Mouse (Mus musculus): ENCODE data around the gene Ugt1a6a. TPM values are rescaled to one million over a fixed set of nuclear protein-coding genes. Genes with fewer than 3 reads are reported as not detected.
A peak's percentile ranks its signal among the peaks of the same experiment; 100 is the strongest.

The Ugt1a6a gene
- total RNA-seq, 2 experiments from 2014 or later: 0.59 to 1.3 TPM

GRCm38 (mm10) chr1:88211812-88212211 is 77.2 kb downstream of the Ugt1a6a start, which contains the start of gene Ugt1a1:
Gene Ugt1a1 (plus strand): TSS chr1:88211959.
- no peak within 1 kb of the TSS for H3K4me3 ChIP-seq
- DNase-seq (ENCODE audit: low spot score in 2 of 2): no peak
- no peak within 1 kb of the TSS for H3K27ac ChIP-seq
- TF ChIP-seq CTCF (conservative IDR thresholded peaks at IDR 0.05): no peak

DNA sequence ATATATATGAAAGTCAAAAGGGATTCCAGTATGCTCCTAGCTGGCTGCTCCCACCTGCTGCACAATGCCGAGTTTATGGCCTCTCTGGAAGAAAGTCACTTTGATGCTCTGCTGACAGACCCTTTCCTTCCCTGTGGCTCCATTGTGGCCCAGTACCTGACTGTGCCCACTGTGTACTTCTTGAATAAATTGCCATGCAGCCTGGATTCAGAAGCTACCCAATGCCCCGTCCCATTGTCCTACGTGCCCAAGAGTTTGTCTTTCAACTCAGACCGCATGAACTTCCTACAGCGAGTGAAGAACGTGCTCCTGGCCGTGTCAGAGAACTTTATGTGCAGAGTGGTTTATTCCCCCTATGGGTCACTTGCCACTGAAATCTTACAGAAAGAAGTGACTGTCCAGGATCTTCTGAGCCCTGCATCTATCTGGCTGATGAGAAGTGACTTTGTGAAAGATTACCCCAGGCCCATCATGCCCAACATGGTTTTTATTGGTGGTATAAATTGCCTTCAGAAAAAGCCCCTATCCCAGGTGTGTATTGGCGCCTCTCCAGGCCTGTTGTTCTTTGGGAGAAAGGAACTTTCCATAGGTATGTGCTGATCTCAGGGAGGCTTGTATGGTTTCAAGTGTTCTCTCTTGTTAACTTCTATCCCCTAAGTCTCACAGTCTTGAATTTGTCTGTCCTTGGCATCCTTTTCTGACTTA is 77.9 kb downstream of the Ugt1a6a start:
- DNase-seq (ENCODE audit: low spot score in 2 of 2): no peak
- H3K27ac ChIP-seq: no peak overlapping the region
- no peak for TF ChIP-seq CTCF (conservative IDR thresholded peaks at IDR 0.05)
- H3K4me3 ChIP-seq: no peak overlapping the region

DNA sequence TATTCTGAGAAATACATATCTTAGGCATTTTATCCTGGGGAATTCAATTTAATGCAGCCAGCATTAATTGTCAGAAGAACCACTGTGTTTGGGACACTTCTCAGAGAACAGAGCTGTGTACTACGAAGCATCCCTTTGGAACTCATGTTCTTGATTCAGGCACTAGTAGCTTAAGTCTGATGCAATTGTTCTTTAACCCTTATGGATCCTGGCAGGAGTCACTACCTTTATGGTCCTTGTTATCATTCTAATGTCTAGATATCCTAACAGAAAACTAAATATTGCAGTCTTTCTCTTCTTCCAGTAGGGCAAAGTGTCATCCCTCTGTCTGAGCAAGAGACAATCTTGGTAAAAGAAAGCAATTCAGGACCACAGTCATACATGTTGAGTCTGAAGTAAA is 78.5 kb downstream of the Ugt1a6a start:
- Histone ChIP-seq H3K27ac (no peak overlapping the region), H3K4me3 (no peak overlapping the region)
- DNase-seq (ENCODE audit: low spot score in 2 of 2): no peak
- no peak for TF ChIP-seq CTCF (conservative IDR thresholded peaks at IDR 0.05)

DNA sequence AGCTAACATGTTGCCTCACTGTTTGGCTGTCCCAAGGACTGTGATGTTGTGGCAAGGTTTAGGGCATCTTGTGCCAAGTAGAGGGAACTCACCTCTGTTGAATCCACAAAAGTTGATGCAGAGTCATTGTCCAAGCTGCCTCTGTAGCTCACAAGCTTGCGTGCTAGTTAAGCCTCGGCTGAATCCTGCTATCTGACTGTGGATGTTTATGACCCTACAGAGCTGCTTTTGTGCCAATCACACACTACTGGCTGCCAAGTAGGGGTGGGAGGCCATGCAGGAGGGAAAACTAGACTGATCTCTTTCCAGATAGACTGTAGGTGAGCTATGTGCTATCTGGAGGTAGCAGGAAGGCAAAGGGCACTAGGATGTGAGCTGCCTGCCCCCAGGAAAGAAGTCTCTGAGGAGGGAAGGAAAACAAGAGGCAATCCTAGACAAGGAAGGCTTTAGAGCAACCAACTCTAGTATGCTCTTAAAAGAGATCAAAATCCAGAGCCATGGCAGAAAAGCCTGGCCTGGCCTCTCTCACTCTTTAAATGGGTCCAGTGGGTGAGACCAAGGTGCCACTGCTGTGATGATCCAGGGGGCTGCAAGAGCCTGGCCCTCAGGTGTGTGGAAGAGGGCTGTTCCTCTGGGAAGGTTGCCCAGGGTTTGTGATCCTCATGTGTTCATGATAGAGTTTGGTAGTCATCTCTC is 79.3 kb downstream of the Ugt1a6a start:
- Histone ChIP-seq H3K4me3 (no peak overlapping the region), H3K27ac (no peak overlapping the region)
- no peak for DNase-seq (ENCODE audit: low spot score in 2 of 2)
- no peak for TF ChIP-seq CTCF (conservative IDR thresholded peaks at IDR 0.05)

- DNase-seq (ENCODE audit: low spot score in 2 of 2): no peak
- TF ChIP-seq CTCF (conservative IDR thresholded peaks at IDR 0.05): no peak
- Histone ChIP-seq H3K27ac (no peak overlapping the region), H3K4me3 (no peak overlapping the region)
Measured at GRCm38 (mm10) chr1:88214462-88214952, 79.9 kb downstream of the Ugt1a6a start.

GRCm38 (mm10) chr1:88215466-88216380 is 81.1 kb downstream of the Ugt1a6a start:
- TF ChIP-seq CTCF (conservative IDR thresholded peaks at IDR 0.05): no peak
- Histone ChIP-seq H3K4me3 (no peak overlapping the region), H3K27ac (no peak overlapping the region)
- DNase-seq (ENCODE audit: low spot score in 2 of 2): no peak

GRCm38 (mm10) chr1:88216551-88216950 is 81.9 kb downstream of the Ugt1a6a start:
- DNase-seq (ENCODE audit: low spot score in 2 of 2): no peak
- TF ChIP-seq CTCF (conservative IDR thresholded peaks at IDR 0.05): no peak
- Histone ChIP-seq H3K27ac (no peak overlapping the region), H3K4me3 (no peak overlapping the region)

GRCm38 (mm10) chr1:88217144-88217543 is 82.5 kb downstream of the Ugt1a6a start:
- H3K4me3 ChIP-seq: no peak overlapping the region
- peak; percentile 50 for TF ChIP-seq CTCF (conservative IDR thresholded peaks at IDR 0.05)
- no peak for DNase-seq (ENCODE audit: low spot score in 2 of 2)
- H3K27ac ChIP-seq: no peak overlapping the region

DNA sequence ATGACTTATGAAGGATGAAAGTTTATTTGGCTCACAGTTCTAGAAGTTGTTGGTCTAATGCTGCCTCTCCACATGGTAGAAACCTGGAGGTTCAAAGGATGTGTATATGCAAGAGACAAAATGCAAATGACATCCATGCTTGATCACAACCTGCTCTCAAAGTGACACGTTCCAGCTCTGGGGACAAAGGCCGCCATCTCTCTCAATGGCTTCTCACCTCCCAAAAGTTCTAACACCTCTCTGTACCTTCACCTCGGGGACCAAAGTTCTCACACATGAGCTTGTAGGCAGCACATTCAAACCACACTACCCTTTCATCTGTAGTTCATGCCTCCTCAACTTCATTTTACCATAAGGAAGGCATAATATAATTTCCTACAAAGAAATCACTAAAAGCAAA is 83.0 kb downstream of the Ugt1a6a start:
- no peak overlapping the region for H3K4me3 ChIP-seq
- no peak overlapping the region for H3K27ac ChIP-seq
- no peak for TF ChIP-seq CTCF (conservative IDR thresholded peaks at IDR 0.05)
- no peak for DNase-seq (ENCODE audit: low spot score in 2 of 2)

DNA sequence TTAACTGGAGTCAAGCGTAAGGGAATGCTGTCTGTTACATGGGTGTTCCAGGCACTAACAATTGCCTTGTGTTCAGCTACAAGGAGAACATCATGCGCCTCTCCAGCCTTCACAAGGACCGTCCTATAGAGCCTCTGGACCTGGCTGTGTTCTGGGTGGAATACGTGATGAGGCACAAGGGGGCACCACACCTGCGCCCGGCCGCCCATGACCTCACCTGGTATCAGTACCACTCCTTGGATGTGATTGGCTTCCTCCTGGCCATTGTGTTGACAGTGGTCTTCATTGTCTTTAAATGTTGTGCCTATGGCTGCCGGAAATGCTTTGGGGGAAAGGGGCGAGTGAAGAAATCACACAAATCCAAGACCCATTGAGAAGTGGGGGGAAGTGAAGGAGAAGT is 83.4 kb downstream of the Ugt1a6a start:
- peak in 1 of 2 experiments; percentile 12 for DNase-seq (ENCODE audit: low spot score in 2 of 2)
- TF ChIP-seq CTCF (conservative IDR thresholded peaks at IDR 0.05): no peak

DNA sequence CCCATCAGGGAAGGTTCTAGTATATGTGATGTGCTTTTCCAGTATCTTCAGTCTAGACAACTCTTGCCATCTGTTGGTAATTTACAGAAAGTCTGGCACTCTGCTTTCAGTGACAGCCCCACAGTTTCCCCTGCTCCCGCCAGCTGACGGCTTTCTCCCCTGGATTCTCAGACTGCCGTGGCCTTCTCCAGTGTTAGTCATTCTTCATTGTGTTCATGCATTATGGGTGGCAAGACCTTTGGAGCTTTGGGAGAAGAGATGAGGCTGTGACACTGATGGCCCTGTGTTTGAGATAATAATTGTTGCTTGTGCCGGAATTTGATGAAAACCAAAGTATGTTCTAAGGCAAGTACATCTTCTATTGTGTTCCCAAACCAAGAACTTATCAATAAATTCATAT is 84.0 kb downstream of the Ugt1a6a start:
- no peak overlapping the region for H3K27ac ChIP-seq
- no peak for DNase-seq (ENCODE audit: low spot score in 2 of 2)
- TF ChIP-seq CTCF (conservative IDR thresholded peaks at IDR 0.05): no peak
- H3K4me3 ChIP-seq: no peak overlapping the region

More for the DNA sequence above, 83.4 kb downstream of the Ugt1a6a start:
- Histone ChIP-seq H3K4me3 (no peak overlapping the region), H3K27ac (no peak overlapping the region)

- Histone ChIP-seq H3K27ac (no peak overlapping the region), H3K4me3 (no peak overlapping the region)
- DNase-seq (ENCODE audit: low spot score in 2 of 2): no peak
- no peak for TF ChIP-seq CTCF (conservative IDR thresholded peaks at IDR 0.05)
Measured at GRCm38 (mm10) chr1:88219054-88219453, 84.4 kb downstream of the Ugt1a6a start.

DNA sequence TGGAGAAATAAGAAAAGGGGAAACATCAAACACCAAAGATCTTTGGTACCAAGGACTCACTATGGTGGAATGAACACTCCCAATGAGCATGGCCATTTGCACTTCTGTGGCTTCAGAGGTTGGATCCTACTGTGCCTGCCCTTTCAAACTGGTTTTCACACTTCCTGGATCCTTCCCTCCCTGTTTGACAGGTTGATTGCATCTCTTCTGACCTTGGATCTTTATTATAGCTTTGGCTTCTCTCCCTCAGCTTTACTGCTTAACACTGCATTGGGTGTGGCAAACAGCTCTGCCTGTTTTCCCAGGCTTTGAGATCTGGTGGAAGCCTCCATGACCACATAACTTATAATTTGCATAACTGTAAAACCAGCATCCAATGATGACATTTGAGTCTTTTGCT is 85.7 kb downstream of the Ugt1a6a start:
- DNase-seq (ENCODE audit: low spot score in 2 of 2): no peak
- no peak overlapping the region for H3K4me3 ChIP-seq
- TF ChIP-seq CTCF (conservative IDR thresholded peaks at IDR 0.05): no peak
- H3K27ac ChIP-seq: no peak overlapping the region
